9 mouse cellular contexts compared by ENCODE assay signal in the genomic region with DNA sequence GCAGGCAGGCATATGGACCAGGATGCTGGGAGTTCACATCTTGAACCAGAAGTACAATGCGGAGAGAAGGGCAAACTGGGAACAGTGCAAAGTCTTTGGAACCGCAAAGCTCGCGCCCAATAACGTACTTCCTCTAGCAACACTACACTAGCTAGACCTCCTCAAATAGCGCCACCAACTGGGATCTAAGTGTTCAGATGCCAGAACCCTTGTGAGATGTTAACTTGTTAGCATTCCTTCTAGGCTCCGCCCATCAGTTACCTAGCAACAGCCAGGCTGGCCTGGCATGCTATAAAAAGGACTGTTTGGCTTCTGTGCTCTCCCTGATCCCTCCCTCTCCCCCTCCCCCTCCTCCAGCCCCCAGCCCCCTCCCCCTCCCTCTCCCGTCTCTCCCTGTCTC.
DNase-seq lines count a peak whose midpoint lies in the region; ATAC-seq and TF ChIP-seq lines count a peak whose summit lies in the region.
"Had no signal": no experiment of that assay in that cellular context is flagged by ENCODE, and none has a peak within 500 bp of the region (broad histone marks: within the 10 kb centered on the region; RNA-seq: fewer than 3 reads in every experiment).

No protein-coding gene starts in this region.

- peak; percentile 23; the same call in 1 of the 2 replicates for TF ChIP-seq CTCF in E14TG2a.4 (conservative IDR thresholded peaks at IDR 0.05; ENCODE audit: low read length)

- no peaks in the 10 kb centered on the region for H3K9me3 ChIP-seq in E14TG2a.4 (ENCODE audit: low read length)
- H3K9me3 ChIP-seq in forebrain, embryonic 16.5 days (ENCODE audit: control insufficient read depth, low read length) = no peaks in the 10 kb centered on the region
- H3K9me3 ChIP-seq in neural tube, embryonic 11.5 days (ENCODE audit: control insufficient read depth, low read length) = no peaks in the 10 kb centered on the region

- WGBS in forebrain, embryonic 16.5 days = 44% methylated on average over 8 of the region's 8 CpGs
- WGBS in neural tube, embryonic 11.5 days = 31% methylated on average over 7 of the region's 8 CpGs

- ATAC-seq in forebrain, embryonic 16.5 days = peak; percentile 57
- peak; percentile 77 for ATAC-seq in neural tube, embryonic 11.5 days (ENCODE audit: insufficient read depth, low FRiP score, low TSS enrichment)

- no peak overlapping the region for H3K27ac ChIP-seq in forebrain, embryonic 16.5 days (ENCODE audit: low read length)
- no peak overlapping the region for H3K27ac ChIP-seq in neural tube, embryonic 11.5 days (ENCODE audit: low read depth, low read length)
- H3K27ac ChIP-seq: macrophage had no signal

- H3K4me3 ChIP-seq in E14TG2a.4 (replicated peaks; ENCODE audit: low read length) = peak overlapping the region; percentile 69
- no peak overlapping the region for H3K4me3 ChIP-seq in forebrain, embryonic 16.5 days (replicated peaks; ENCODE audit: low read length)
- no peak overlapping the region for H3K4me3 ChIP-seq in neural tube, embryonic 11.5 days (ENCODE audit: low read depth, low read length)

- no peaks in the 10 kb centered on the region for H3K36me3 ChIP-seq in E14TG2a.4 (ENCODE audit: insufficient read depth, low read length)
- H3K36me3 ChIP-seq in forebrain, embryonic 16.5 days (ENCODE audit: control insufficient read depth, insufficient read depth) = no peaks in the 10 kb centered on the region
- H3K36me3 ChIP-seq in neural tube, embryonic 11.5 days (ENCODE audit: control insufficient read depth, insufficient read depth, low read length) = no peaks in the 10 kb centered on the region

- no peak overlapping the region for H3K4me2 ChIP-seq in forebrain, embryonic 16.5 days (ENCODE audit: low read length)
- no peak overlapping the region for H3K4me2 ChIP-seq in neural tube, embryonic 11.5 days (ENCODE audit: low read depth)

- H3K27me3 ChIP-seq in E14TG2a.4 (ENCODE audit: insufficient read depth, low read length) = no peaks in the 10 kb centered on the region
- no peaks in the 10 kb centered on the region for H3K27me3 ChIP-seq in forebrain, embryonic 16.5 days (replicated peaks; ENCODE audit: control insufficient read depth, insufficient read depth, low read length)
- H3K27me3 ChIP-seq in neural tube, embryonic 11.5 days (ENCODE audit: control insufficient read depth, insufficient read depth, low read length) = no peaks in the 10 kb centered on the region

- H3K9ac ChIP-seq in forebrain, embryonic 16.5 days (replicated peaks; ENCODE audit: low read depth, low read length) = no peak overlapping the region
- no peak overlapping the region for H3K9ac ChIP-seq in neural tube, embryonic 11.5 days (ENCODE audit: low read length)

- H3K4me1 ChIP-seq in E14TG2a.4 (replicated peaks; ENCODE audit: low read depth, low read length) = peaks cover 88% of the 10 kb centered on the region
- peaks cover 37% of the 10 kb centered on the region for H3K4me1 ChIP-seq in forebrain, embryonic 16.5 days (replicated peaks; ENCODE audit: control insufficient read depth, insufficient read depth, low read length)
- H3K4me1 ChIP-seq in neural tube, embryonic 11.5 days (ENCODE audit: control insufficient read depth, insufficient read depth, low read length) = peaks cover 15% of the 10 kb centered on the region

- DNase-seq in adrenal gland, postnatal 14 days = peak; percentile 59
- DNase-seq in adrenal gland, adult 8-10 months = no peak
- DNase-seq in layer of hippocampus, postnatal 10 days (ENCODE audit: low spot score in 2 of 2) = peak; percentile 57 to 64
- peak; percentile 76 for DNase-seq in neural tube, embryonic 11.5 days (ENCODE audit: low spot score)
- DNase-seq in right cerebral cortex, postnatal 14 days = no peak
- no peak for DNase-seq in MN1 (ENCODE audit: low spot score)

Comparison
In these comparisons a context has a peak if more than half of its experiments do, and no peak if none do; other contexts are left out.
1. DNase-seq: peak in adrenal gland, postnatal 14 days (single experiment), layer of hippocampus, postnatal 10 days (2 of 2) and neural tube, embryonic 11.5 days (single experiment); none in adrenal gland, adult 8-10 months (single experiment), right cerebral cortex, postnatal 14 days (single experiment) and MN1 (single experiment).